Mouse (Mus musculus) neural tube, embryonic 14.5 days (tissue): ENCODE measurements at regions not wholly inside any gene's neighbourhood (a gene's known extent, or its start where the extent isn't known, plus 50 kb on each side); places are given as distances from the start of the nearest gene placed in this dataset.
"Not testable (repeated sequence)": the region's sequence is repeated elsewhere in the genome, so short reads cannot be mapped to it uniquely, and the experiment has no call there.

ENCODE experiments used
- ATAC-seq: fragments of 200-750 bp; cut with Nextera tagmentation; 2 replicates; pipeline ENCODE4 v1.8.0; 2017; ENCODE audit warnings: low read depth, mild to moderate bottlenecking, moderate TSS enrichment, moderate library complexity
- H3K27ac ChIP-seq: fragments of 300-500 bp; sonication (generic); 2 replicates; pipeline ENCODE4 v1.5.1; 2014; ENCODE audit warnings: low read depth, mild to moderate bottlenecking, control low read depth, low read length, moderate library complexity, mixed read lengths
- H3K27me3 ChIP-seq: fragments of 300-500 bp; sonication (generic); 2 replicates; pipeline ENCODE4 v1.6.1; 2014; ENCODE audit warnings: low read length; ENCODE audit not compliant: control insufficient read depth, insufficient read depth
- H3K36me3 ChIP-seq: fragments of 300-500 bp; sonication (generic); 2 replicates; pipeline ENCODE4 v1.6.1; 2014; ENCODE audit warnings: low read length, mixed read lengths; ENCODE audit not compliant: control insufficient read depth, insufficient read depth
- H3K4me1 ChIP-seq: fragments of 300-500 bp; sonication (generic); 2 replicates; pipeline ENCODE4 v1.6.1; 2014; ENCODE audit warnings: low read length; ENCODE audit not compliant: control insufficient read depth, insufficient read depth
- H3K4me2 ChIP-seq: fragments of 300-500 bp; sonication (generic); 2 replicates; pipeline ENCODE4 v1.6.1; 2014; ENCODE audit warnings: mild to moderate bottlenecking, low read depth, low read length, control low read depth
- H3K4me3 ChIP-seq: fragments of 300-500 bp; sonication (generic); 2 replicates; pipeline ENCODE4 v1.5.1; 2014; ENCODE audit warnings: low read depth, low read length, control low read depth, mixed read lengths
- H3K9ac ChIP-seq: fragments of 300-500 bp; sonication (generic); replicated peaks from 2 replicates; pipeline ENCODE4 v1.6.1; 2014; ENCODE audit warnings: low read depth, mild to moderate bottlenecking, control low read depth, low read length, mixed read lengths
- H3K9me3 ChIP-seq: fragments of 300-500 bp; sonication (generic); 2 replicates; pipeline ENCODE4 v1.6.1; 2016; ENCODE audit warnings: low read length; ENCODE audit not compliant: control insufficient read depth
- WGBS: fragments of 180-500 bp; shearing (Covaris S2); extraction: QIAGEN DNeasy Blood & Tissue Kit; methylation state at CpG from one replicate; pipeline ENCODE4 v1.1.7; 2014; 5-methylcytosine and 5-hydroxymethylcytosine counted together

DNA sequence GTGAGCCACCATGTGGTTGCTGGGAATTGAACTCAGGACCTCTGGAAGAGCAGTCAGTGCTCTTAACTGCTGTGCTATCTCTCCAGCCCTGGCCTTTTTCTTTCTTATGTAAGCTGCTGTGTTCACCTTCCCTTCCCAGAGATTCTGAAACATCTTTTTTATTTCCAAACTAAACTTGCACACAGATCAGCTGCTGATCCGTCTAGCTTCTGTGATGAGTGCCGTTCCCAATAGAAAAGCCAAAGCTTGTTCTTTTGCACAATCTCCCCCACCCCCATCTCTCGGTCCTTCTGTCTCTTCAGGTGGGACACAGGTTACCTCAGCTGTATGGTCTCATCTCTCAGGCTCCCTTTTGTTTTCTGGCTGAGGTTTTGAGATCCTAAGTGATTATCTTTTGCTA lies 191.9 kb downstream of the Tcp10c start:
- no peak for ATAC-seq
- H3K4me3 ChIP-seq = no peak overlapping the region
- H3K27me3 ChIP-seq = no peaks in the 10 kb centered on the region
- no peak overlapping the region for H3K4me2 ChIP-seq
- no peak overlapping the region for H3K27ac ChIP-seq
- H3K9ac ChIP-seq = no peak overlapping the region
- peaks cover 69% of the 10 kb centered on the region for H3K9me3 ChIP-seq
- H3K36me3 ChIP-seq = no peaks in the 10 kb centered on the region
- whole genome bisulfite sequencing = 67% methylated on average over 3 of the region's 3 CpGs
- H3K4me1 ChIP-seq = no peaks in the 10 kb centered on the region

DNA sequence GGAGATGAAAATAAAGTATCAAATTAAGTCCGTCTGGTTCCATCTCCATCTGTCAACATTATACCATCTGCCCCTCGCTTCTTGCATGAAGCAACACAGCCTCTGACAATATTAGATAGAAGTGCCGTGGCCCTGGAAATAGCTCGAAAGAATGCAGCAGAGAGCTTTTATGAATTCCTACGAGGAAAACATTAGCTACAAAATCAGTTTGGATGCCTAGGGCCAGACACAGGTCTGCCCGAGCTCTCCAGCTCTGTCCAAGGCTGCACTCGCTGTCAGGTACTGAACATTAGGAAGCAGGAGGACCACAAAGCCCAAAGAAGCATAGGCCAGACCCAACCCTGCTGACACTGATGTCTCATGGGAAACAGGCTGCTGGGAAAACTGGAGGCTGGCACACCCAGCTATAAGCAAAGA lies 192.3 kb downstream of the Tcp10c start:
- no peaks in the 10 kb centered on the region for H3K4me1 ChIP-seq
- no peaks in the 10 kb centered on the region for H3K36me3 ChIP-seq
- WGBS = 81% methylated on average over 7 of the region's 7 CpGs
- H3K27ac ChIP-seq = no peak overlapping the region
- no peak overlapping the region for H3K9ac ChIP-seq
- ATAC-seq = no peak
- no peak overlapping the region for H3K4me2 ChIP-seq
- H3K9me3 ChIP-seq = peaks cover 65% of the 10 kb centered on the region
- no peak overlapping the region for H3K4me3 ChIP-seq
- H3K27me3 ChIP-seq = no peaks in the 10 kb centered on the region

DNA sequence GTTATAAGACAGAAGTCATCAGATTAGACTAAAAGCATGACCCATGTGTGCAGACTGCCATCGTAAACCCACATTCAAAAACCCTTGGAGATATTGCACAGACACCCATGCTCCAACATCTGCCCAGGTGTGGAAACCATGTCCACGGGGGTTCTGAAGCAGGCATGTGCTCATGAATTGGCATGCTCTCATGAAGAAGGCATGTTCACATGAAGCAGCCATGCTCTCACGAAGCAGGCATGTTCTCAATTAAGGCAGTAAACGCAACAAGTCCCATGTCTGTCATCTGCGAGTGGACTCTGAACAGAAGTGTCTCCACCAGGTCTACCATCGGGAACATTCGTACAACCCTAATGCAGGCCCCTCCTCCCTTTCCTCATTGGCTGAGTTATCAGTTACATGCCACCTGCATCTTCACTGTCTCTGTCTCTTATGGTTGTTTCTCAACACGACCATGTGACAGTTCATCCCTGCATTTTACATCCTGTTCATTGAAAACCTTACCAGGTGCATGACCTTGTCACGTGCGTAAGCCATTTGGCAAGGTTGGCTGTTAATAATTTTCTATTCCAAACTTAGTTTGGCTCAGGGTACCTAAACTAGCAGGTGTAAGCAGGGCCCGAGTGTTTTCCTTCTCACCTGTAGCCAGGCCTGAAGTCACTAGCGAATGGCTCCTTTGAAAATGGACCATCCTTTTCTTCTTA lies 193.4 kb downstream of the Tcp10c start:
- 67% methylated on average over 12 of the region's 12 CpGs for WGBS
- H3K4me1 ChIP-seq = no peaks in the 10 kb centered on the region
- no peaks in the 10 kb centered on the region for H3K36me3 ChIP-seq
- no peak overlapping the region for H3K4me3 ChIP-seq
- H3K4me2 ChIP-seq = no peak overlapping the region
- peaks cover 66% of the 10 kb centered on the region for H3K9me3 ChIP-seq
- H3K9ac ChIP-seq = no peak overlapping the region
- H3K27ac ChIP-seq = no peak overlapping the region
- no peaks in the 10 kb centered on the region for H3K27me3 ChIP-seq
- no peak for ATAC-seq

DNA sequence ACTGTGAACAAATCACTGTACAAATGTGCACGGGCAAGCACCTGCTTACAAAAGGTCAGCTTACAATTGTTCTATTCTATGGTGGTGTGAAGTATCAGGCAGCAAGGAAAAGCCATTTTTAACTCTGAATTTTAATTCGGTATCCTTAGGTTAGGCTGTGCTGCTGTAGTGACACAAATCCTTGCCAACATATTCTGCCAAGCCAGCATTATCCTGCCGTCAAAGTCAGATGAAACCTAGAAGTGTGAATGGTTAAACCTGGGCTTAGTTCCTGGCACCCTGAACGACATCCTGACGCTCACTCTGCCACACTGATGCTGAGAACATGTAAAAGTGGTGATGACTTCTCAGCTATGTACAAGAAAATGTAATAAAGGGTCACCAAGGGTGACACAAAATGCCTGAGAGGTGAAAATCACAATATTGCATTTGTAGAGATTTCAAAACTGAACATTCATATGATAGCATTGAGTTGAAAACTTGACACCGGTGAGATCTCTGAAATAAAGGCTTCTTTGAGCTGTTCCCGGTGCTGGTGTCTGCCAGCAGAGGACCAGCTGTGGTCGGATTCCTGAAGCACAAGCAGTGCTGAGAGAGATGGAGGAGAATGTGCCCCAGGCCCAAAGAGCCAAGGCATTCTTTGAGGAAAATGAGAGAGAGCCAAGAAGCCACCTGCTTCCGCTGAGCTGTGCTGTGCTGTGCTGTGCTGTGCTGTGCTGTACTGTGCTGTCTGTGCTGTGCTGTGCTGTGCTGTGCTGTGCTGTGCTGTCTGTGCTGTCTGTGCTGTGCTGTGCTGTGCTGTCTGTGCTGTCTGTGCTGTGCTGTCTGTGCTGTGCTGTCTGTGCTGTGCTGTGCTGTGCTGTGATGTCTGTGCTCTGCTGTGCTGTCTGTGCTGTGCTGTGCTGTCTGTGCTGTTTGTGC lies 195.9 kb downstream of the Tcp10c start:
- Histone ChIP-seq H3K9ac (no peak overlapping the region), H3K4me1 (no peaks in the 10 kb centered on the region), H3K27ac (no peak overlapping the region), H3K4me3 (no peak overlapping the region), H3K27me3 (no peaks in the 10 kb centered on the region), H3K36me3 (no peaks in the 10 kb centered on the region), H3K4me2 (no peak overlapping the region), H3K9me3 (peaks cover 47% of the 10 kb centered on the region)
- 70% methylated on average over 9 of the region's 9 CpGs for WGBS
- ATAC-seq = peak; percentile 57; the same call in 1 of the 2 replicates

DNA sequence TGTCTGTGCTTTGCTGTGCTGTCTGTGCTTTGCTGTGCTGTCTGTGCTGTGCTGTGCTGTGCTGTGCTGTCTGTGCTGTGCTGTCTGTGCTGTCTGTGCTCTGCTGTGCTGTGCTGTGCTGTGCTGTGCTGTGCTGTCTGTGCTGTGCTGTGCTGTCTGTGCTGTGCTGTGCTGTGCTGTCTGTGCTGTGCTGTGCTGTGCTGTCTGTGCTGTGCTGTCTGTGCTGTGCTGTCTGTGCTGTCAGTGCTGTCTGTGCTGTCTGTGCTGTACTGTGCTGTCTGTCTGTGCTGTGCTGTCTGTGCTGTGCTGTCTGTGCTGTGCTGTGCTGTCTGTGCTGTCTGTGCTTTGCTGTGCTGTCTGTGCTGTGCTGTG lies 196.5 kb downstream of the Tcp10c start:
- H3K4me3 ChIP-seq, H3K9ac ChIP-seq, H3K27me3 ChIP-seq, H3K4me2 ChIP-seq, H3K4me1 ChIP-seq, H3K27ac ChIP-seq, H3K36me3 ChIP-seq: not testable (repeated sequence)
- H3K9me3 ChIP-seq = peaks cover 43% of the 10 kb centered on the region
- ATAC-seq = peak; percentile 49; the same call in 1 of the 2 replicates

DNA sequence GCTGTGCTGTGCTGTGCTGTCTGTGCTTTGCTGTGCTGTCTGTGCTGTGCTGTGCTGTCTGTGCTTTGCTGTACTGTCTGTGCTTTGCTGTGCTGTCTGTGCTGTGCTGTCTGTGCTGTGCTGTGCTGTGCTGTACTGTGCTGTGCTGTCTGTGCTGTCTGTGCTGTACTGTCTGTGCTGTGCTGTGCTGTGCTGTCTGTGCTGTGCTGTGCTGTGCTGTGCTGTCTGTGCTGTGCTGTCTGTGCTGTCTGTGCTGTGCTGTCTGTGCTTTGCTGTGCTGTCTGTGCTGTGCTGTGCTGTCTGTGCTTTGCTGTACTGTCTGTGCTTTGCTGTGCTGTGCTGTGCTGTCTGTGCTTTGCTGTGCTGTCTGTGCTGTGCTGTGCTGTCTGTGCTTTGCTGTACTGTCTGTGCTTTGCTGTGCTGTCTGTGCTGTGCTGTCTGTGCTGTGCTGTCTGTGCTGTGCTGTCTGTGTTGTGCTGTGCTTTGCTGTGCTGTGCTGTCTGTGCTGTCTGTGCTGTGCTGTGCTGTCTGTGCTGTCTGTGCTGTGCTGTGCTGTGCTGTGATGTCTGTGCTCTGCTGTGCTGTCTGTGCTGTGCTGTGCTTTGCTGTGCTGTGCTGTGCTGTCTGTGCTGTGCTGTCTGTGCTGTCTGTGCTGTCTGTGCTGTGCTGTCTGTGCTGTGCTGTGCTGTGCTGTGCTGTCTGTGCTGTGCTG lies 197.5 kb downstream of the Tcp10c start:
- not testable (repeated sequence) for H3K36me3 ChIP-seq, H3K4me3 ChIP-seq, H3K27me3 ChIP-seq, H3K9ac ChIP-seq, H3K27ac ChIP-seq, ATAC-seq, H3K4me2 ChIP-seq, H3K4me1 ChIP-seq
- H3K9me3 ChIP-seq = peaks cover 38% of the 10 kb centered on the region

DNA sequence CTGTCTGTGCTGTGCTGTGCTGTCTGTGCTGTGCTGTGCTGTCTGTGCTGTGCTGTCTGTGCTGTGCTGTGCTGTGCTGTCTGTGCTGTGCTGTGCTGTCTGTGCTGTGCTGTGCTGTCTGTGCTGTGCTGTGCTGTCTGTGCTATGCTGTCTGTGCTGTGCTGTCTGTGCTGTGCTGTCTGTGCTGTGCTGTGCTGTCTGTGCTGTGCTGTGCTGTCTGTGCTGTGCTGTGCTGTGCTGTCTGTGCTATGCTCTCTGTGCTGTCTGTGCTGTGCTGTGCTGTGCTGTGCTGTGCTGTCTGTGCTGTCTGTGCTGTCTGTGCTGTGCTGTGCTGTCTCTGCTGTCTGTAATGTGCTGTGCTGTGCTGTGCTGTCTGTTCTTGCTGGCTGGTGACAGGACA lies 198.5 kb downstream of the Tcp10c start:
- H3K27ac ChIP-seq, H3K9ac ChIP-seq, H3K4me1 ChIP-seq, H3K4me2 ChIP-seq, H3K4me3 ChIP-seq, H3K27me3 ChIP-seq, H3K36me3 ChIP-seq: not testable (repeated sequence)
- peaks cover 31% of the 10 kb centered on the region for H3K9me3 ChIP-seq
- ATAC-seq = peak; percentile 52

DNA sequence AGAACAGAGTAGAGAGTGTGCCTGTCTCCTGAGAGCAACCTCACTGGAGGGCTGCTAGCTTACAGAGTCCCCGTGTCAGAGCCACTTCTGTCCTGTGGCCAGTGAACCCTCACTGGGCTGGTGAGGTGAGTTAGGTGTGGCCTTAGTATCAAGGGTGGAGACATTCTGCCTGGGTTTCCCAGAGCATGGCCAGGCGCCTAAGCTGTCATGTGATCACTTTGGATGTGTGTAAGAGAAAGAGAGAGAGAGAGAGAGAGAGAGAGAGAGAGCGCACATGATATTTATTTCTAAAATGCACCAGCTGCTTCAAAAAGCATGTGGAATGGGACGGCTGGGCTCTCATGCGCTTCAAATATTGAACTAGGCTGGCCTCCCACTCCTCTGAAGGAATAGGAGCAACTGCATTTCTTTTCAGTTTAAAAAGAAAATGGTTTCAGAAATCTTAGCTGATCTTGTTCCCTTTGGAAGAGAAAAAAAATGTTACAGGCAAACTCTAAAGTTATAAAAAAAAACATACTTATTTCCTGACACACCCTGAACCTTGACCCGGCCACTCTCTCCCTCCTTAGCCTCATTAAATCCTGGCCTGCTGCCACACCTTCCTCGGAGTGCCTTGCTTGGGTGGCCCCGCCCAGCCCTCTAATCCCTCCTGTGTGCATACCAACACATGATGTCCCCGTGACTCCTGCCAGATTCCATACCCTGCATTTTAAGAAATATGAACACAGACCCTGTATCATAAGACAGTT lies 201.1 kb downstream of the Tcp10c start:
- not testable (repeated sequence) for H3K36me3 ChIP-seq, H3K4me1 ChIP-seq, H3K27ac ChIP-seq, H3K4me3 ChIP-seq, ATAC-seq, H3K9ac ChIP-seq, H3K27me3 ChIP-seq, H3K4me2 ChIP-seq
- WGBS = 43% methylated on average over 9 of the region's 9 CpGs
- H3K9me3 ChIP-seq = peaks cover 11% of the 10 kb centered on the region
